Mouse (Mus musculus) kidney, adult 2 months (tissue): ENCODE measurements around the gene Gps2. TPM values are rescaled to one million over a fixed set of nuclear protein-coding genes. Genes with fewer than 3 reads are reported as not detected.

Source experiments
- DNase-seq: peaks from one replicate; pipeline ENCODE4 v3.0.0; 2021
- H3K27ac ChIP-seq: fragments of 200-500 bp; 2 replicates; pipeline ENCODE4 v1.5.1; 2012; ENCODE audit warnings: low read depth, low read length, control low read depth, inconsistent platforms; ENCODE audit not compliant: insufficient read depth
- H3K27me3 ChIP-seq: fragments of 200-500 bp; replicated peaks from 2 replicates; pipeline ENCODE4 v1.6.1; 2012; ENCODE audit warnings: mild to moderate bottlenecking, moderate library complexity, low read length, inconsistent platforms; ENCODE audit not compliant: control insufficient read depth, insufficient read depth
- H3K36me3 ChIP-seq: fragments of 200-500 bp; 2 replicates; pipeline ENCODE4 v1.6.1; 2012; ENCODE audit warnings: mild to moderate bottlenecking, moderate library complexity, low read length, inconsistent platforms; ENCODE audit not compliant: control insufficient read depth, insufficient read depth
- H3K4me1 ChIP-seq: fragments of 200-500 bp; 2 replicates; pipeline ENCODE4 v1.6.1; 2011; ENCODE audit warnings: low read length; ENCODE audit not compliant: control insufficient read depth, insufficient read depth
- H3K4me3 ChIP-seq: fragments of 200-500 bp; 2 replicates; pipeline ENCODE4 v1.5.1; 2011; ENCODE audit warnings: mild to moderate bottlenecking, low read depth, low read length, control low read depth; ENCODE audit not compliant: insufficient read depth
- CTCF ChIP-seq: fragments of 200-500 bp; conservative IDR thresholded peaks from 2 replicates; pipeline ENCODE4 v1.5.1; 2011; ENCODE audit warnings: low read depth, mild to moderate bottlenecking, control low read depth, low read length, moderate library complexity, mixed read lengths; ENCODE audit not compliant: insufficient read depth, insufficient read length
- POLR2A ChIP-seq: fragments of 200-500 bp; IDR thresholded peaks from one replicate; pipeline ENCODE4 v1.6.1; 2011; ENCODE audit warnings: low read depth, low read length, control low read depth
- WGBS: fragments of 180-500 bp; shearing (Covaris S2); methylation state at CpG from one replicate; pipeline ENCODE4 v1.1.7; 2018; 5-methylcytosine and 5-hydroxymethylcytosine counted together
- polyA plus RNA-seq: library from polyadenylated mRNA; depleted of rRNA; stranded (reverse); fragments of >200 nt; gene quantifications from 2 replicates; pipeline ENCODE4 v1.2.3, GENCODE M21; 2012

Gene Gps2
- polyA plus RNA-seq, 1 experiment, result 72.9 TPM

DNA sequence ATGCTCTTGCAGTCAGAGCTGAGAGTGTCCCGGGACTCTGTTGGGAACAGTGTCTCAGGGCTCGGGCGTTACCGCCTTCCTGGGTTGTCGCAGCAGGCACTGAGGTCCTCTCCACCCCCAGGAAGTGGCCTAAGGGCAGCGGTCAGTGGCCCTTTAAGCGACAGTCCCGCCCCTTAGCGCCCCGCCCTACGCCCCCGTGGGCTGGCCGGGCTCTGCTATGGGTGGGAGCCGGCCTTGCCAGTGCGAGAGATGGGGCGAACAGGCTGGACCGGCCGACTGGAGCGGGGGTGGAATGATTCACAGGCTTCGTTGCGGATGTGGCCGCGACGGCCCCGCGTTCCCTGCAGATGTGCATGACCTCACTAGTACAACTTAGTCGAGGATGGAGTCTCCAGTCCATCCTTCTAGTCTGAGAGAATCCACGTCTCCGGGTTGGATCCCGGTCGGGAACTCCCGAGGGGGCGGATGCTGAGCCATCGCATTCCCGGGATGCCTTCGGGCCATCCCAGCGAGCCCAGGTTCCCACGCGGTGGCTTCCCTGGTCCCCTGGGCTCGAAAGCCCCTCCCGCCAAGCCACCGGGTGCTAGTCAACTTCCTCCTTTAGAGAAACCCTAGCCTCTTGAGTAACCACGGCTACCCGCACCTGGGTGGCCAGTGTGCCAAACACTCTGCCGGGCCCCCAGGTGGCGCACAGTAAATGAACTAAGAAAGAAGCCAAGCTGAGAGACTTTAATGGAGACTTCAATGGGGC lies 32.7 kb upstream of the Gps2 start, which contains the start of gene Kctd11:
Kctd11 (minus strand) TSS at position 554 of the 751 bp plus-strand sequence.
- peaks cover 14% of the 10 kb centered on the region; the same call in 1 of the 2 replicates for H3K4me1 ChIP-seq
- H3K4me3 ChIP-seq, result peak within 1 kb of the TSS; percentile 73
- peak; percentile 96 for DNase-seq
- H3K36me3 ChIP-seq, result no peaks in the 10 kb centered on the region
- WGBS, result under 1% methylated on average over 46 of the region's 46 CpGs
- H3K27ac ChIP-seq, result peak within 1 kb of the TSS; percentile 92
- H3K27me3 ChIP-seq, result no peaks in the 10 kb centered on the region
- TF ChIP-seq CTCF (peak; percentile 29; the same call in 1 of the 2 replicates), POLR2A (peak; percentile 56)

DNA sequence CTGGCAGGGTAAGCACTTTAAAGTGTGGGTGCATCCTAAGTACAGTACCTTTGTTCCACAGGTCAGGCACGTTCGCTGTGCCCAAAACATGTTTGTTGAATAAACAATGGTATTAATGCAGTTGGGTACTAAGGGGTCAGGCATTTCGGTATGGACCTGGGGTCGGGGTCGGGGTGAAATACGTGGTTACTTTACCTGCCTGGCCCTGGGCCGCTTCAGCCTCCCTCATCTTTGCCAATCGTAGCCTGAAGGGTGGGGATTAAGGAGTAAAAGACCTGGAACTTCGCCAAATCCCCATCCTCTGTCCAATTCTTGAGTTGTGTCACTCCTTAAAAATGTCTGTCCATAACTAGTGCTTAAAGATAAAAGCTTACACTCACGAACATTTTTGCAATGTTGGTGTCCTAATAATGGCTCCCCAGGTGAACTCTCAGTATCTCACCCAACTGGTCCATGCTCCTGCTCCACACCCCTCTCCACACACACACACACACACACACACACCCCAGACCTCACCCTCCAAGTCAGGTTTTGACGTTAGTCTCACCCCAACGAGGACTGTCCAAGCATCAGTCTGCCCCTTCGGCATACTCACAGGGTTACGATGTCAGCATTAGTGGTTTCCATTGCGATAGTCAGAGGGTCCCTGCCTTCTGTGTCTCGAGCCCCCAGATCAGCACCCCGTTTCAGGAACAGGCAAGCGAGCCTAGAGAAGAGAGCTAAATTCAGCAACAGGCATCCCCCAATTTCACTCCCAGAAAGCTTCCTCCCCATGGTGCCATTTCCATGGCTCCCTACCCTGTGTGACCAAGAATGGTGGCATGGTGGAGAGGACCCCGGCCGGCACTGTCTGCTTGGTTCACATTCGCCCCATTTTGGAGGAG lies 31.7 kb upstream of the Gps2 start:
- H3K4me1 ChIP-seq, result peaks cover 14% of the 10 kb centered on the region; the same call in 1 of the 2 replicates
- peak overlapping the region; percentile 91 for H3K27ac ChIP-seq
- H3K4me3 ChIP-seq, result peak overlapping the region; percentile 73
- no peak for DNase-seq
- no peaks in the 10 kb centered on the region for H3K36me3 ChIP-seq
- TF ChIP-seq CTCF (no peak), POLR2A (no peak)
- H3K27me3 ChIP-seq, result no peaks in the 10 kb centered on the region
- 59% methylated on average over 21 of the region's 21 CpGs for WGBS

DNA sequence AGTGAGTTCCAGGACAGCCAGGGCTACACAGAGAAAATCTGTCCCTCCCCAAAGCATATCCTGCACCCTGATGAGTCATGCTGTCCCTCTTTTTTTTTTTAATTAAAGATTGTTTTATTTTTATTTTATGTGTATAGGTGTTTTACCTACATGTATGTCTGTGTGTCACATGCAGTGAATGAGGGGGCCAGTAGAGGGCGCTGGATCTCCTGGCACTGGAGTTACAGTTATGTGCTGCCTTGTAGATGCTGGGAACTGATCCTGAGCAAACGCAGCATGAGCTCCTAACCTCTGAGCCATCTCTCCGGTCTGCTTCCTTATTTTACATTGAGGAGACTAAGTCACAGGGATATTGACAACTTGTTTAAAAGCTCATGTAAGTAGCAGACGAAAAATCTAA lies 30.6 kb upstream of the Gps2 start:
- Histone ChIP-seq H3K4me1 (peaks cover 14% of the 10 kb centered on the region; the same call in 1 of the 2 replicates), H3K27me3 (no peaks in the 10 kb centered on the region), H3K27ac (no peak overlapping the region), H3K36me3 (no peaks in the 10 kb centered on the region), H3K4me3 (no peak overlapping the region)
- DNase-seq, result peak; percentile 48
- TF ChIP-seq POLR2A, result no peak
- TF ChIP-seq CTCF, result peak; percentile 50
- WGBS, result 73% methylated on average over 4 of the region's 4 CpGs

DNA sequence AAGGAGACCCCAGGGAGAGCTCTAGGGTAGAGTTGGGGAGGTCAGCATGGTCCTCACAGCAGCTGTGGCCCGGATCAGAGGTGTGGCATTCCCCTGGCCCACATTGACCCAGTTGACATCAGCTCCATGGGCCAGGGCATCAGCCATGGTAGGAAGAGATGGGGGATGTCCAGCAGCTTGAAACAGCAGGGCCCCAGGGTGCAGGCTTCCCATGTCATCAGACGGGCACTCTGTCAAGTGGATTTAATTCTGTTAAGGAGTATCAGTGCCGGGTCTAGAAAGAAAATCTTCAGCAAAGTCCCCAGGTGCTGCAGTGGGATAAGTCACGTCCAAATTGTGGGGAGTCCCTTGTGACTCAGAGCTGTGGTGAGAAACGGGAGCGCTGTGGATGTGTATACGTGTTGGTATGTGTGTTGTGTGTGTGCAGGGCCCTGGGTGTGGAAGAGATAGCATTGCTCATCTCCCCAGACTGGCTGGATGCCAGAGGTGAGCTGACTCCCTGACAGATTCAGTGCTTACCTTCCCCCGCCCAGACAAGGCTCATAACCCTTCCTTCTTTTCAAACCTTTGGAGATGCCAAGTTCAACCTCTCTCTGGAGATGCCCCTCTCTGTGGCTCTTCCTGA lies 30.0 kb upstream of the Gps2 start:
- Histone ChIP-seq H3K27ac (peak overlapping the region; percentile 48; the same call in 1 of the 2 replicates), H3K27me3 (no peaks in the 10 kb centered on the region), H3K4me1 (peaks cover 12% of the 10 kb centered on the region; the same call in 1 of the 2 replicates), H3K4me3 (no peak overlapping the region), H3K36me3 (no peaks in the 10 kb centered on the region)
- DNase-seq, result no peak
- no peak for TF ChIP-seq CTCF
- TF ChIP-seq POLR2A, result no peak
- WGBS, result 84% methylated on average over 8 of the region's 8 CpGs

DNA sequence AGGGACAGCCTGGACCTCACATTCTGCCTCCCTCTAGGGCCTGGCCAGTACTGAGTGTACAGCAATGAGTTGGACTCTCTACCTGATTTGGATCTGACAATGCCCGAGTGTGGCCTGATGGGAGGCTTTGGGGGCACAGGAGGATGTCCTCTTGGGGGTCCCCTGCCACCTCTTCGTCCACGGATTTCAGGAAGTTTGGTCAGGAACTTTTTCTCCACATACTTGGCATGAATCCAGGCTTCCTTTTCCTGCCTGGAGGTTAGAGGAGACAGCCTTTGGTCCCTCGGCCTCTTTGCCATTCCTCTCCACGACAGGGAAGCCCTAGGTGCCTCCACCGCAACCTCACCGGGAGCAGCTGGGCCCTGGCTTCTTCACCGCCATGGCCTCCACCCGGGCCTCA lies 29.4 kb upstream of the Gps2 start:
- Histone ChIP-seq H3K4me1 (peaks cover 11% of the 10 kb centered on the region; the same call in 1 of the 2 replicates), H3K4me3 (peak overlapping the region; percentile 21; the same call in 1 of the 2 replicates), H3K36me3 (no peaks in the 10 kb centered on the region), H3K27ac (peak overlapping the region; percentile 48), H3K27me3 (no peaks in the 10 kb centered on the region)
- no peak for TF ChIP-seq POLR2A
- no peak for TF ChIP-seq CTCF
- 39% methylated on average over 9 of the region's 9 CpGs for WGBS
- peak; percentile 62 for DNase-seq

DNA sequence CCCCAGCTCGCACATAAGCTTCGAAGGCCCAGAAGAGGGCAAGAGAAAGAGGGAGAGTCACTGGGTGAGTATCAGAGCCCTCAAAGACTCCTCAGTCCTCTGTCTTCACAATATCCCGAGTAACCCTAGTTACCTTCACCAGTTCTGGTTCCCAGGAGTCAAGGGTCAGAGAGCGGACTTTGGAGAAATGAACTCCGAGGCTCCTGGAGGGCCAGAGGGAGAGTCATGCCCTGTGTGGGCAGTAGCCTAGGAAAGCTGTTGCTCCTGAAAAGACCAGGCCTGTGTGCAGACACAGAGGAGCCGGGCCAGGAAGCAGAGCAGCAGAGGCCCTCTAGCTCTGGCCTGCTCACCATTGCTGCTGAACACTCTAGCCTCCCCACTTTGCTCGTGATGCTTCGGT lies 29.0 kb upstream of the Gps2 start:
- Histone ChIP-seq H3K36me3 (no peaks in the 10 kb centered on the region), H3K4me3 (peak overlapping the region; percentile 21; the same call in 1 of the 2 replicates), H3K27me3 (no peaks in the 10 kb centered on the region), H3K4me1 (peaks cover 9% of the 10 kb centered on the region; the same call in 1 of the 2 replicates), H3K27ac (peak overlapping the region; percentile 48)
- TF ChIP-seq POLR2A, result no peak
- no peak for TF ChIP-seq CTCF
- DNase-seq, result peak; percentile 58
- 54% methylated on average over 8 of the region's 8 CpGs for WGBS
